Mouse (Mus musculus) erythroid progenitor cell, adult 5-6 weeks (primary cell): ENCODE measurements around the gene Bmf. TPM values are rescaled to one million over a fixed set of nuclear protein-coding genes. Genes with fewer than 3 reads are reported as not detected.

Source experiments
- ATAC-seq: replicated peaks from 2 replicates; pipeline ENCODE4 v1.8.0; 2016; ENCODE audit warnings: moderate number of reproducible peaks, mild to moderate bottlenecking, moderate TSS enrichment, inconsistent platforms; ENCODE audit not compliant: poor library complexity, low FRiP score, severe bottlenecking
- total RNA-seq, 2 experiments: library from RNA; stranded (forward) in 1 of 2; stranded (reverse) in 1 of 2; fragments of 150-400 nt in 1 of 2; fragments of 186-747, 209-891 nt in 1 of 2; gene quantifications; 2 replicates each; pipeline versions ENCODE4 v1.2.3 to v1.2.4; 2015 to 2017; ENCODE audit warnings: low replicate concordance in 2 of 2

Bmf gene
- total RNA-seq, 2 experiments from 2014 or later: 2.1 to 5.9 TPM

- ATAC-seq: peak; percentile 76
Observed at GRCm38 (mm10) chr2:118486933-118487332, 62.6 kb downstream of the Bmf start.

- ATAC-seq: no peak
Observed at GRCm38 (mm10) chr2:118485415-118485814, 64.1 kb downstream of the Bmf start.

- ATAC-seq: no peak
Observed at GRCm38 (mm10) chr2:118484386-118484898, 65.0 kb downstream of the Bmf start.

- ATAC-seq: no peak
Observed at GRCm38 (mm10) chr2:118483032-118483431, 66.5 kb downstream of the Bmf start.

GRCm38 (mm10) chr2:118480886-118481285 is 68.6 kb downstream of the Bmf start:
- no peak for ATAC-seq

- ATAC-seq: peak; percentile 98
Observed at GRCm38 (mm10) chr2:118479550-118479909, 70.0 kb downstream of the Bmf start, which contains the start of gene Srp14. TSS of gene Srp14 (minus strand) at chr2:118479711.

- ATAC-seq: peak; percentile 28
Observed at GRCm38 (mm10) chr2:118478833-118479549, 70.5 kb downstream of the Bmf start.

Other genes with a start within 250 kb of the Bmf start
- gene Gpr176, start 176.3 kb downstream of the Bmf start, total RNA-seq (2015; ENCODE audit: low replicate concordance): 1.4 and 3.4 TPM in 2 replicates
- not detected in 2 replicates for gene Gpr176, start 176.3 kb downstream of the Bmf start, total RNA-seq (2017; ENCODE audit: low replicate concordance)
- gene Eif2ak4, start 161.1 kb downstream of the Bmf start, total RNA-seq (2015; ENCODE audit: low replicate concordance): 3.2 and 3.4 TPM in 2 replicates
- gene Eif2ak4, start 161.1 kb downstream of the Bmf start, total RNA-seq (2017; ENCODE audit: low replicate concordance): 4.6 and 12.7 TPM in 2 replicates
- 38.9 and 114 TPM in 2 replicates for gene Srp14, start 70.0 kb downstream of the Bmf start, total RNA-seq (2015; ENCODE audit: low replicate concordance)
- gene Srp14, start 70.0 kb downstream of the Bmf start, total RNA-seq (2017; ENCODE audit: low replicate concordance): 50.6 and 86.5 TPM in 2 replicates
- 118 and 120 TPM in 2 replicates for gene Bub1b, start 48.5 kb upstream of the Bmf start, total RNA-seq (2015; ENCODE audit: low replicate concordance)
- 270 and 278 TPM in 2 replicates for gene Bub1b, start 48.5 kb upstream of the Bmf start, total RNA-seq (2017; ENCODE audit: low replicate concordance)
- gene Pak6, start 113.6 kb upstream of the Bmf start, total RNA-seq (2015; ENCODE audit: low replicate concordance): not detected in 2 replicates
- gene Pak6, start 113.6 kb upstream of the Bmf start, total RNA-seq (2017; ENCODE audit: low replicate concordance): 0.15 and 0.39 TPM in 2 replicates
- not detected in 2 replicates for gene Ankrd63, start 154.3 kb upstream of the Bmf start, total RNA-seq (2015; ENCODE audit: low replicate concordance)
- not detected in 2 replicates for gene Ankrd63, start 154.3 kb upstream of the Bmf start, total RNA-seq (2017; ENCODE audit: low replicate concordance)
- gene Plcb2, start 178.8 kb upstream of the Bmf start, total RNA-seq (2015; ENCODE audit: low replicate concordance): 14.3 and 18.4 TPM in 2 replicates
- gene Plcb2, start 178.8 kb upstream of the Bmf start, total RNA-seq (2017; ENCODE audit: low replicate concordance): 9.8 and 12.3 TPM in 2 replicates
- gene Inafm2, start 196.1 kb upstream of the Bmf start, total RNA-seq (2015; ENCODE audit: low replicate concordance): 5.0 and 8.4 TPM in 2 replicates
- 1.3 and 3.6 TPM in 2 replicates for gene Inafm2, start 196.1 kb upstream of the Bmf start, total RNA-seq (2017; ENCODE audit: low replicate concordance)
- 2.1 TPM in 1 of 2 replicates, not detected in the other for gene Ccdc9b, start 213.0 kb upstream of the Bmf start, total RNA-seq (2015; ENCODE audit: low replicate concordance)
- gene Ccdc9b, start 213.0 kb upstream of the Bmf start, total RNA-seq (2017; ENCODE audit: low replicate concordance): 0.30 and 0.51 TPM in 2 replicates
- not detected in 2 replicates for gene Phgr1, start 223.1 kb upstream of the Bmf start, total RNA-seq (2015; ENCODE audit: low replicate concordance)
- not detected in 2 replicates for gene Phgr1, start 223.1 kb upstream of the Bmf start, total RNA-seq (2017; ENCODE audit: low replicate concordance)
- not detected in 2 replicates for gene Disp2, start 230.0 kb upstream of the Bmf start, total RNA-seq (2015; ENCODE audit: low replicate concordance)
- gene Disp2, start 230.0 kb upstream of the Bmf start, total RNA-seq (2017; ENCODE audit: low replicate concordance): 0.26 TPM in 1 of 2 replicates, not detected in the other